Mouse (Mus musculus): ENCODE measurements around the gene Ranbp10.

DNA sequence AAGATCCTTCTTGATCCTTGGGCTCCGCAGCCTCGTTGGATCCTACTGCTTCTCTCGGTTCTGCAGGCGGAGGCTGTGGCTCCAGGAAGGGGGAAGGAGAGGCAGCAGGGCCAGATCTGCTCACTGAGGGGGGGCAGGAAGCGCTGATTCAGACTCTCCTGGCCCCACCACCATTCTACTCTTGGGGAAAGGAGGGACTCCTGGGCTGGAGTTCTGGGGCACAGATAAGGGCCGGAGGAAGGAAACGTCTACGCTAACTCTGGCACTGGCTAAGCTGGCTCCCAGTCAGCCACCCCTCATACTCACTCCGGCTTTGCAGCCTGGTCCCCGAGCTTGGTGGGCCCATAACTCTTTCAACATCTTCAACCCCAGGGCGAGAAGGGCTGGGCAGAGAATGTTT, 19.5 kb upstream of the Ranbp10 start:
- no peak for TF ChIP-seq CTCF (IDR thresholded peaks at IDR 0.05; ENCODE audit: low read depth)
- TF ChIP-seq EP300 (IDR thresholded peaks at IDR 0.05; ENCODE audit: low read depth): no peak
